Mouse (Mus musculus) lung, postnatal 0 days (tissue): ENCODE measurements around the gene Sptb.

Experiments
- CTCF ChIP-seq: IDR thresholded peaks from 2 replicates; pipeline ENCODE4 v1.5.1; 2016; ENCODE audit warnings: antibody characterized with exemption, mild to moderate bottlenecking
- EP300 ChIP-seq: IDR thresholded peaks from 2 replicates; pipeline ENCODE4 v1.6.1; 2016; ENCODE audit warnings: antibody characterized with exemption, mild to moderate bottlenecking, control low read depth

DNA sequence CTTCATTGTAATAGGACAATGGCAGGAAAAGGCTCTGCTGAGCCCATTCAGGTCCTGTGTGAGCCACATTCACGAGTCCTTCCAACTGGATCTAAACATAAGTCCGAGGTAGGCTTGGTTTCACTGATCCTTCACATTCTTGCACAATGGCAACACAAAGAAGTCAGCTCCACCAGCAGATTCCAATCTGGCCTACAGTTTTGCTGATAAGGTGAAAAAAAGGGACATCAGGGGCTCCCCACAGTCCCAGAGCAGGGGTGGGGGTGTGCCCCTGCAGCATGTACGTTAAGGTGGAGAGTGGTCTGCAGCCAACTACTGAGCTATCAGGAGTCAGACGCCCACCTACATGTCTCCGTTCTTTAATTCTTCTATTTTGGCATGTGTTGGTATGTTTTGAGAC lies 35.0 kb downstream of the Sptb start:
- no peak for TF ChIP-seq EP300
- no peak for TF ChIP-seq CTCF
